Mouse (Mus musculus): ENCODE measurements around the gene Samd3.

DNA sequence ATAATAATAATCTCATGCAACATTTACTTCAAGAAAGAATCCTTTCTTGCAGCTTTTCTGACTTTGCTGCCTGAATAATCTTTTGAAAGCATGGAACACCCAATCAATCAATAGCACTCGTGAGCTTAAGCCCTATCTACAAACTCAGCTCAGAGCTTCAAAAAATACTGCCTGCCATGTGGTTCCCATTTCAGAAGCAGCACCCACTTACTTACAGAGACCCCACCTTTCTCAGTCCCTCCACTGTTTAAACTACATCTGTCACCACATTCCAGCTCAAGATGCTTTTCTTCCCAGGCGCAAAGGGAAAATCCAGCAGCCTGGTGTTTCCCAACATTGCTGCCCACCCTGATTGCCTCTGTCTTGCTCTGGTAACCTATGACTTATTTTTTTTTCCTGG lies 2.8 kb upstream of the Samd3 start:
- TF ChIP-seq CTCF (IDR thresholded peaks at IDR 0.05; ENCODE audit: low read depth), result no peak
- no peak for TF ChIP-seq EP300 (IDR thresholded peaks at IDR 0.05; ENCODE audit: low read depth)
